Mouse (Mus musculus): ENCODE data around the gene Taar7a.

The Taar7a gene

GRCm38 (mm10) chr10:23993381-23993780 is at the start of gene Taar7a:
Gene Taar7a, minus strand, starts transcription at chr10:23993481.
- DNase-seq (ENCODE audit: low read depth, low spot score): no peak

GRCm38 (mm10) chr10:24040120-24040869 is 47.0 kb upstream of the Taar7a start:
- DNase-seq (ENCODE audit: low read depth, low spot score): no peak

GRCm38 (mm10) chr10:24037314-24037713 is 44.0 kb upstream of the Taar7a start, which contains the start of gene Taar7e:
Gene Taar7e, plus strand, starts transcription at chr10:24037614.
- no peak for DNase-seq (ENCODE audit: low read depth, low spot score)

- no peak for DNase-seq (ENCODE audit: low read depth, low spot score)
Measured at GRCm38 (mm10) chr10:24031347-24031746, 38.1 kb upstream of the Taar7a start.

GRCm38 (mm10) chr10:24026922-24027321 is 33.6 kb upstream of the Taar7a start, which contains the start of gene Taar7d:
Gene Taar7d, plus strand, starts transcription at chr10:24027222.
- DNase-seq (ENCODE audit: low read depth, low spot score): no peak

GRCm38 (mm10) chr10:24008143-24008542 is 14.9 kb upstream of the Taar7a start:
- DNase-seq (ENCODE audit: low read depth, low spot score): no peak

- DNase-seq (ENCODE audit: low read depth, low spot score): no peak
Measured at GRCm38 (mm10) chr10:24007034-24007433, 13.8 kb upstream of the Taar7a start.

GRCm38 (mm10) chr10:24006442-24006841 is 13.2 kb upstream of the Taar7a start:
- peak; percentile 61 for DNase-seq (ENCODE audit: low read depth, low spot score)

GRCm38 (mm10) chr10:23999639-24000038 is 6.4 kb upstream of the Taar7a start, which contains the start of gene Taar7b:
Gene Taar7b, plus strand, starts transcription at chr10:23999939.
- DNase-seq (ENCODE audit: low read depth, low spot score): no peak

GRCm38 (mm10) chr10:23986419-23986818 is 6.9 kb downstream of the Taar7a start:
- DNase-seq (ENCODE audit: low read depth, low spot score): no peak

GRCm38 (mm10) chr10:23985546-23985945 is 7.7 kb downstream of the Taar7a start, which contains the start of gene Taar6:
Gene Taar6, minus strand, starts transcription at chr10:23985646.
- no peak for DNase-seq (ENCODE audit: low read depth, low spot score)

- DNase-seq (ENCODE audit: low read depth, low spot score): peak; percentile 52
Measured at GRCm38 (mm10) chr10:23978901-23979705, 14.2 kb downstream of the Taar7a start.

- no peak for DNase-seq (ENCODE audit: low read depth, low spot score)
Measured at GRCm38 (mm10) chr10:23977958-23978357, 15.3 kb downstream of the Taar7a start.

- DNase-seq (ENCODE audit: low read depth, low spot score): no peak
Measured at GRCm38 (mm10) chr10:23971256-23971655, 22.0 kb downstream of the Taar7a start.

- no peak for DNase-seq (ENCODE audit: low read depth, low spot score)
Measured at GRCm38 (mm10) chr10:23970656-23971165, 22.6 kb downstream of the Taar7a start, which contains the start of gene Taar5. Gene Taar5, plus strand, starts transcription at chr10:23970706.

- DNase-seq (ENCODE audit: low read depth, low spot score): peak; percentile 12
Measured at GRCm38 (mm10) chr10:23964921-23965610, 28.2 kb downstream of the Taar7a start.

GRCm38 (mm10) chr10:23963444-23963843 is 29.8 kb downstream of the Taar7a start:
- no peak for DNase-seq (ENCODE audit: low read depth, low spot score)

- DNase-seq (ENCODE audit: low read depth, low spot score): no peak
Measured at GRCm38 (mm10) chr10:23960444-23960915, 32.8 kb downstream of the Taar7a start, which contains the start of gene Taar4. Gene Taar4, plus strand, starts transcription at chr10:23960494.

- no peak for DNase-seq (ENCODE audit: low read depth, low spot score)
Measured at GRCm38 (mm10) chr10:23959071-23959470, 34.2 kb downstream of the Taar7a start.

- no peak for DNase-seq (ENCODE audit: low read depth, low spot score)
Measured at GRCm38 (mm10) chr10:23951714-23952113, 41.6 kb downstream of the Taar7a start.

- DNase-seq (ENCODE audit: low read depth, low spot score): no peak
Measured at GRCm38 (mm10) chr10:23949508-23950005, 43.7 kb downstream of the Taar7a start, which contains the start of gene Taar3. Gene Taar3, plus strand, starts transcription at chr10:23949558.

All from 3T3-L1 (cell line).